Mouse (Mus musculus) kidney, postnatal 0 days (tissue): ENCODE results near the gene Rae1. TPM values are rescaled to one million over a fixed set of nuclear protein-coding genes. Genes with fewer than 3 reads are reported as not detected.

Experiments used
- ATAC-seq: fragments of 200-750 bp; cut with Nextera tagmentation; replicated peaks from 2 replicates; pipeline ENCODE4 v1.8.0; 2017; ENCODE audit warnings: low read depth, moderate number of reproducible peaks, moderate TSS enrichment, moderate library complexity; ENCODE audit not compliant: low FRiP score
- DNase-seq: peaks from one replicate; pipeline ENCODE4 v3.0.0-alpha.2; 2016; ENCODE audit warnings: low spot score
- H3K27ac ChIP-seq: fragments of 300-500 bp; sonication (generic); 2 replicates; pipeline ENCODE4 v1.5.1; 2014; ENCODE audit warnings: mild to moderate bottlenecking
- H3K27me3 ChIP-seq: fragments of 300-500 bp; sonication (generic); 2 replicates; pipeline ENCODE4 v1.6.1; 2014; ENCODE audit warnings: low read length, mixed read lengths; ENCODE audit not compliant: insufficient read depth
- H3K36me3 ChIP-seq: fragments of 300-500 bp; sonication (generic); 2 replicates; pipeline ENCODE4 v1.6.1; 2014; ENCODE audit warnings: low read length, mixed read lengths; ENCODE audit not compliant: insufficient read depth
- H3K4me1 ChIP-seq: fragments of 300-500 bp; sonication (generic); replicated peaks from 2 replicates; pipeline ENCODE4 v1.6.1; 2014; ENCODE audit warnings: antibody characterized with exemption, low read length, mixed read lengths; ENCODE audit not compliant: insufficient read depth
- H3K4me2 ChIP-seq: fragments of 300-500 bp; sonication (generic); 2 replicates; pipeline ENCODE4 v1.6.1; 2014; ENCODE audit warnings: mild to moderate bottlenecking, low read length, moderate library complexity, mixed read lengths
- H3K4me3 ChIP-seq: fragments of 300-500 bp; sonication (generic); replicated peaks from 2 replicates; pipeline ENCODE4 v1.5.1; 2014; ENCODE audit warnings: low read depth, low read length
- H3K9ac ChIP-seq: fragments of 300-500 bp; sonication (generic); 2 replicates; pipeline ENCODE4 v1.6.1; 2014; ENCODE audit warnings: low read depth, low read length
- H3K9me3 ChIP-seq: fragments of 300-500 bp; sonication (generic); replicated peaks from 2 replicates; pipeline ENCODE4 v1.6.1; 2016; ENCODE audit warnings: low read length, inconsistent platforms, mixed read lengths
- CTCF ChIP-seq: IDR thresholded peaks from 2 replicates; pipeline ENCODE4 v1.5.1; 2016; ENCODE audit warnings: antibody characterized with exemption, low read depth, mild to moderate bottlenecking, moderate library complexity
- WGBS: fragments of 180-500 bp; shearing (Covaris S2); extraction: QIAGEN DNeasy Blood & Tissue Kit; methylation state at CpG from one replicate; pipeline ENCODE4 v1.1.7; 2014; 5-methylcytosine and 5-hydroxymethylcytosine counted together
- polyA plus RNA-seq: library from polyadenylated mRNA; unstranded; fragments of >200 nt; fragmentation: Nextera tagmentation; extraction: Ambion mirVana; gene quantifications from 2 replicates; pipeline ENCODE4 v1.2.1, GENCODE M21; 2015

The Rae1 gene
- polyA plus RNA-seq, 1 experiment from 2014 or later, result 117 TPM

- WGBS, result 85% methylated on average over 3 of the region's 3 CpGs
- no peak overlapping the region for H3K27ac ChIP-seq
- no peaks in the 10 kb centered on the region for H3K9me3 ChIP-seq
- no peaks in the 10 kb centered on the region for H3K27me3 ChIP-seq
- ATAC-seq (no peak), DNase-seq (no peak)
- H3K9ac ChIP-seq, result no peak overlapping the region
- no peak overlapping the region for H3K4me2 ChIP-seq
- no peaks in the 10 kb centered on the region for H3K36me3 ChIP-seq
- no peak for TF ChIP-seq CTCF
- H3K4me1 ChIP-seq, result 0 out of 2 replicates have a peak, but pooled peaks cover 4% of the 10 kb centered on the region
- H3K4me3 ChIP-seq, result no peak overlapping the region
Measured at GRCm38 (mm10) chr2:173040803-173041202, 40.9 kb downstream of the Rae1 start.

- Histone ChIP-seq H3K4me2 (no peak overlapping the region), H3K9ac (no peak overlapping the region), H3K9me3 (no peaks in the 10 kb centered on the region), H3K27ac (no peak overlapping the region), H3K27me3 (no peaks in the 10 kb centered on the region), H3K36me3 (no peaks in the 10 kb centered on the region), H3K4me1 (0 out of 2 replicates have a peak, but pooled peaks cover 4% of the 10 kb centered on the region), H3K4me3 (no peak overlapping the region)
- no peak for ATAC-seq
- 66% methylated on average over 5 of the region's 5 CpGs for WGBS
- no peak for DNase-seq
- TF ChIP-seq CTCF, result no peak
Measured at GRCm38 (mm10) chr2:173041242-173041641, 41.3 kb downstream of the Rae1 start.

GRCm38 (mm10) chr2:173041893-173042292 is 42.0 kb downstream of the Rae1 start:
- H3K36me3 ChIP-seq, result no peaks in the 10 kb centered on the region
- ATAC-seq (no peak), DNase-seq (no peak)
- H3K9ac ChIP-seq, result no peak overlapping the region
- H3K27ac ChIP-seq, result no peak overlapping the region
- no peaks in the 10 kb centered on the region for H3K9me3 ChIP-seq
- H3K4me1 ChIP-seq, result 0 out of 2 replicates have a peak, but pooled peaks cover 4% of the 10 kb centered on the region
- no peak for TF ChIP-seq CTCF
- H3K27me3 ChIP-seq, result no peaks in the 10 kb centered on the region
- 86% methylated on average over 1 of the region's 1 CpGs for WGBS
- no peak overlapping the region for H3K4me3 ChIP-seq
- no peak overlapping the region for H3K4me2 ChIP-seq

GRCm38 (mm10) chr2:173042504-173043162 is 42.7 kb downstream of the Rae1 start:
- H3K9me3 ChIP-seq, result no peaks in the 10 kb centered on the region
- no peak overlapping the region for H3K27ac ChIP-seq
- DNase-seq (peak; percentile 54), ATAC-seq (peak; percentile 73)
- H3K9ac ChIP-seq, result no peak overlapping the region
- H3K4me3 ChIP-seq, result no peak overlapping the region
- no peak for TF ChIP-seq CTCF
- H3K36me3 ChIP-seq, result no peaks in the 10 kb centered on the region
- H3K4me1 ChIP-seq, result 0 out of 2 replicates have a peak, but pooled peaks cover 4% of the 10 kb centered on the region
- H3K4me2 ChIP-seq, result no peak overlapping the region
- H3K27me3 ChIP-seq, result no peaks in the 10 kb centered on the region
- 46% methylated on average over 11 of the region's 11 CpGs for WGBS

GRCm38 (mm10) chr2:173044198-173044970 is 44.5 kb downstream of the Rae1 start:
- Histone ChIP-seq H3K27ac (no peak overlapping the region), H3K9ac (no peak overlapping the region), H3K27me3 (no peaks in the 10 kb centered on the region), H3K4me2 (no peak overlapping the region), H3K4me1 (0 out of 2 replicates have a peak, but pooled peaks cover 4% of the 10 kb centered on the region), H3K4me3 (no peak overlapping the region), H3K36me3 (no peaks in the 10 kb centered on the region), H3K9me3 (no peaks in the 10 kb centered on the region)
- WGBS, result 70% methylated on average over 18 of the region's 18 CpGs
- no peak for ATAC-seq
- DNase-seq, result no peak
- no peak for TF ChIP-seq CTCF

GRCm38 (mm10) chr2:173046582-173047297 is 46.8 kb downstream of the Rae1 start:
- WGBS, result 51% methylated on average over 15 of the region's 15 CpGs
- Histone ChIP-seq H3K4me2 (no peak overlapping the region), H3K27ac (no peak overlapping the region), H3K9me3 (no peaks in the 10 kb centered on the region), H3K36me3 (no peaks in the 10 kb centered on the region), H3K4me1 (0 out of 2 replicates have a peak, but pooled peaks cover 4% of the 10 kb centered on the region), H3K27me3 (no peaks in the 10 kb centered on the region), H3K4me3 (no peak overlapping the region), H3K9ac (no peak overlapping the region)
- no peak for TF ChIP-seq CTCF
- no peak for DNase-seq
- no peak for ATAC-seq
